Mouse (Mus musculus) G1E (cell line): ENCODE results near the gene Hspbap1. TPM values are rescaled to one million over a fixed set of nuclear protein-coding genes. Genes with fewer than 3 reads are reported as not detected.

Experiments used
- polyA plus RNA-seq: library from polyadenylated mRNA; stranded (reverse); fragments of >175 nt; gene quantifications from 2 replicates; pipeline ENCODE4 v1.2.3, GENCODE M21; 2012
- total RNA-seq, 2 experiments: library from RNA; stranded (forward) in 1 of 2; stranded (reverse) in 1 of 2; fragments of 200-1000 nt in 1 of 2; fragments of >200 nt in 1 of 2; fragmentation: Nextera tagmentation in 1 of 2; gene quantifications; 2 replicates each; pipeline ENCODE4 v1.2.3; 2014 to 2017

The Hspbap1 gene
- total and polyA plus RNA-seq, 3 experiments = 17.5 to 31.9 (median 18.3) TPM

Other genes starting within 250 kb of the Hspbap1 start
- not detected in 2 replicates for gene Sema5b, start 229.2 kb upstream of the Hspbap1 start, total RNA-seq (2014; fragmentation: Nextera tagmentation)
- gene Sema5b, start 229.2 kb upstream of the Hspbap1 start, total RNA-seq (2017) = 0.66 TPM in 1 of 2 replicates, not detected in the other
- gene Sema5b, start 229.2 kb upstream of the Hspbap1 start, polyA plus RNA-seq = not detected in 2 replicates
- 18.6 and 23.5 TPM in 2 replicates for gene Dirc2, start 1.0 kb upstream of the Hspbap1 start, total RNA-seq (2014; fragmentation: Nextera tagmentation)
- gene Dirc2, start 1.0 kb upstream of the Hspbap1 start, total RNA-seq (2017) = 13.8 and 14.2 TPM in 2 replicates
- gene Dirc2, start 1.0 kb upstream of the Hspbap1 start, polyA plus RNA-seq = 1.9 and 3.3 TPM in 2 replicates
- gene Parp14, start 101.2 kb downstream of the Hspbap1 start, total RNA-seq (2014; fragmentation: Nextera tagmentation) = 3.4 and 5.5 TPM in 2 replicates
- gene Parp14, start 101.2 kb downstream of the Hspbap1 start, total RNA-seq (2017) = 4.6 and 6.1 TPM in 2 replicates
- 1.5 and 2.1 TPM in 2 replicates for gene Parp14, start 101.2 kb downstream of the Hspbap1 start, polyA plus RNA-seq
- 13.5 and 15.2 TPM in 2 replicates for gene Parp9, start 168.1 kb downstream of the Hspbap1 start, total RNA-seq (2014; fragmentation: Nextera tagmentation)
- gene Parp9, start 168.1 kb downstream of the Hspbap1 start, total RNA-seq (2017) = 32.8 and 36.4 TPM in 2 replicates
- 1.6 and 2.1 TPM in 2 replicates for gene Parp9, start 168.1 kb downstream of the Hspbap1 start, polyA plus RNA-seq
- 15.2 and 15.4 TPM in 2 replicates for gene Dtx3l, start 168.8 kb downstream of the Hspbap1 start, total RNA-seq (2014; fragmentation: Nextera tagmentation)
- gene Dtx3l, start 168.8 kb downstream of the Hspbap1 start, total RNA-seq (2017) = 13.0 and 17.5 TPM in 2 replicates
- 2.1 and 3.5 TPM in 2 replicates for gene Dtx3l, start 168.8 kb downstream of the Hspbap1 start, polyA plus RNA-seq
- 70.1 and 85.2 TPM in 2 replicates for gene Kpna1, start 208.4 kb downstream of the Hspbap1 start, total RNA-seq (2014; fragmentation: Nextera tagmentation)
- gene Kpna1, start 208.4 kb downstream of the Hspbap1 start, total RNA-seq (2017) = 49.2 and 53.7 TPM in 2 replicates
- 51.4 and 54.1 TPM in 2 replicates for gene Kpna1, start 208.4 kb downstream of the Hspbap1 start, polyA plus RNA-seq